Mouse (Mus musculus): ENCODE data around the gene Lrriq1.

- TF ChIP-seq CTCF (IDR thresholded peaks at IDR 0.05; ENCODE audit: insufficient read depth, low read depth, low read length) (no peak), POLR2A (IDR thresholded peaks at IDR 0.05; ENCODE audit: insufficient read depth, low read depth, low read length) (no peak)
Observed at GRCm38 (mm10) chr10:103035002-103035640, 201.0 kb downstream of the Lrriq1 start.

Measured in olfactory bulb, adult 2 months (tissue).